Mouse (Mus musculus): ENCODE measurements at regions not wholly inside any gene's neighbourhood (a gene's known extent, or its start where the extent isn't known, plus 50 kb on each side); places are given as distances from the start of the nearest gene placed in this dataset.

GRCm38 (mm10) chr4:124265527-124265926 is 345.1 kb downstream of the 3100002H09Rik start:
- H3K36me3 ChIP-seq = no peaks in the 10 kb centered on the region
- H3K27ac ChIP-seq = no peak overlapping the region
- H3K4me2 ChIP-seq = no peak overlapping the region
- no peaks in the 10 kb centered on the region for H3K4me1 ChIP-seq
- peaks cover 7% of the 10 kb centered on the region; the same call in 1 of the 2 replicates for H3K27me3 ChIP-seq
- no peak for ATAC-seq (replicated peaks; ENCODE audit: low FRiP score)
- H3K9ac ChIP-seq = no peak overlapping the region
- WGBS = 86% methylated on average over 15 of the region's 15 CpGs
- H3K4me3 ChIP-seq (replicated peaks) = no peak overlapping the region
- no peaks in the 10 kb centered on the region for H3K9me3 ChIP-seq (replicated peaks)

GRCm38 (mm10) chr4:124257006-124257405 is 339.2 kb upstream of the 4930535I16Rik start:
- Histone ChIP-seq H3K4me3 (replicated peaks) (no peak overlapping the region), H3K4me2 (0 out of 2 replicates have a peak overlapping the region, but pooled peaks have one; percentile 23), H3K36me3 (no peaks in the 10 kb centered on the region), H3K27me3 (peaks cover 30% of the 10 kb centered on the region), H3K4me1 (peaks cover 15% of the 10 kb centered on the region), H3K9me3 (replicated peaks) (no peaks in the 10 kb centered on the region), H3K9ac (no peak overlapping the region), H3K27ac (no peak overlapping the region)
- ATAC-seq (replicated peaks; ENCODE audit: low FRiP score) = no peak
- WGBS = 9% methylated on average over 9 of the region's 9 CpGs

GRCm38 (mm10) chr4:124256515-124256914 is 338.7 kb upstream of the 4930535I16Rik start:
- Histone ChIP-seq H3K27ac (no peak overlapping the region), H3K4me1 (peaks cover 15% of the 10 kb centered on the region), H3K9ac (no peak overlapping the region), H3K4me2 (no peak overlapping the region), H3K4me3 (replicated peaks) (no peak overlapping the region), H3K9me3 (replicated peaks) (no peaks in the 10 kb centered on the region), H3K36me3 (no peaks in the 10 kb centered on the region), H3K27me3 (peaks cover 31% of the 10 kb centered on the region)
- WGBS = 69% methylated on average over 7 of the region's 7 CpGs
- no peak for ATAC-seq (replicated peaks; ENCODE audit: low FRiP score)

- WGBS = 59% methylated on average over 7 of the region's 7 CpGs
- Histone ChIP-seq H3K36me3 (no peaks in the 10 kb centered on the region), H3K27ac (no peak overlapping the region), H3K9me3 (replicated peaks) (no peaks in the 10 kb centered on the region), H3K4me3 (replicated peaks) (no peak overlapping the region), H3K27me3 (peaks cover 34% of the 10 kb centered on the region), H3K4me1 (peaks cover 15% of the 10 kb centered on the region), H3K4me2 (no peak overlapping the region), H3K9ac (no peak overlapping the region)
- no peak for ATAC-seq (replicated peaks; ENCODE audit: low FRiP score)
Measured at GRCm38 (mm10) chr4:124255183-124255543, 337.3 kb upstream of the 4930535I16Rik start.

- 0 out of 2 replicates have a peak overlapping the region, but pooled peaks have one; percentile 4 for H3K4me2 ChIP-seq
Measured at GRCm38 (mm10) chr4:124254446-124255182, 336.8 kb upstream of the 4930535I16Rik start.

GRCm38 (mm10) chr4:124241600-124241999 is 323.8 kb upstream of the 4930535I16Rik start:
- peak overlapping the region; percentile 17; the same call in 1 of the 2 replicates for H3K4me2 ChIP-seq

More at GRCm38 (mm10) chr4:124254446-124255182, 336.8 kb upstream of the 4930535I16Rik start:
- ATAC-seq (replicated peaks; ENCODE audit: low FRiP score) = no peak
- H3K36me3 ChIP-seq = no peaks in the 10 kb centered on the region
- H3K4me3 ChIP-seq (replicated peaks) = no peak overlapping the region
- no peak overlapping the region for H3K9ac ChIP-seq
- no peaks in the 10 kb centered on the region for H3K9me3 ChIP-seq (replicated peaks)
- H3K27ac ChIP-seq = no peak overlapping the region
- WGBS = 43% methylated on average over 22 of the region's 22 CpGs
- H3K27me3 ChIP-seq = peaks cover 34% of the 10 kb centered on the region
- H3K4me1 ChIP-seq = peaks cover 15% of the 10 kb centered on the region

GRCm38 (mm10) chr4:124236476-124236875 is 318.7 kb upstream of the 4930535I16Rik start:
- WGBS = 53% methylated on average over 16 of the region's 16 CpGs
- no peak for ATAC-seq (replicated peaks; ENCODE audit: low FRiP score)
- H3K4me1 ChIP-seq = 0 out of 2 replicates have a peak, but pooled peaks cover 3% of the 10 kb centered on the region
- no peaks in the 10 kb centered on the region for H3K36me3 ChIP-seq
- H3K9me3 ChIP-seq (replicated peaks) = no peaks in the 10 kb centered on the region
- H3K27me3 ChIP-seq = peaks cover 36% of the 10 kb centered on the region
- no peak overlapping the region for H3K4me3 ChIP-seq (replicated peaks)
- H3K27ac ChIP-seq = no peak overlapping the region
- H3K4me2 ChIP-seq = no peak overlapping the region
- H3K9ac ChIP-seq = no peak overlapping the region

More at GRCm38 (mm10) chr4:124241600-124241999, 323.8 kb upstream of the 4930535I16Rik start:
- WGBS = 21% methylated on average over 13 of the region's 13 CpGs
- Histone ChIP-seq H3K4me1 (peaks cover 10% of the 10 kb centered on the region; the same call in 1 of the 2 replicates), H3K9me3 (replicated peaks) (no peaks in the 10 kb centered on the region), H3K4me3 (replicated peaks) (no peak overlapping the region), H3K27me3 (peaks cover 25% of the 10 kb centered on the region), H3K9ac (no peak overlapping the region), H3K27ac (no peak overlapping the region), H3K36me3 (no peaks in the 10 kb centered on the region)
- ATAC-seq (replicated peaks; ENCODE audit: low FRiP score) = no peak

GRCm38 (mm10) chr4:124228537-124228936 is 310.7 kb upstream of the 4930535I16Rik start:
- H3K27me3 ChIP-seq = peaks cover 51% of the 10 kb centered on the region
- H3K36me3 ChIP-seq = no peaks in the 10 kb centered on the region
- no peak overlapping the region for H3K9ac ChIP-seq
- no peak overlapping the region for H3K27ac ChIP-seq
- H3K4me2 ChIP-seq = peak overlapping the region; percentile 34
- no peak overlapping the region for H3K4me3 ChIP-seq (replicated peaks)
- no peaks in the 10 kb centered on the region for H3K9me3 ChIP-seq (replicated peaks)
- WGBS = 10% methylated on average over 17 of the region's 17 CpGs
- H3K4me1 ChIP-seq = peaks cover 10% of the 10 kb centered on the region
- peak; percentile 60; the same call in 1 of the 2 replicates for ATAC-seq (replicated peaks; ENCODE audit: low FRiP score)

- ATAC-seq (replicated peaks; ENCODE audit: low FRiP score) = no peak
- peaks cover 74% of the 10 kb centered on the region for H3K27me3 ChIP-seq
- no peak overlapping the region for H3K4me3 ChIP-seq (replicated peaks)
- 41% methylated on average over 15 of the region's 15 CpGs for WGBS
- H3K9me3 ChIP-seq (replicated peaks) = no peaks in the 10 kb centered on the region
- H3K9ac ChIP-seq = no peak overlapping the region
- H3K36me3 ChIP-seq = no peaks in the 10 kb centered on the region
- peaks cover 10% of the 10 kb centered on the region for H3K4me1 ChIP-seq
- no peak overlapping the region for H3K4me2 ChIP-seq
- no peak overlapping the region for H3K27ac ChIP-seq
Measured at GRCm38 (mm10) chr4:124223646-124224500, 306.1 kb upstream of the 4930535I16Rik start.

GRCm38 (mm10) chr4:124221736-124222135 is 303.9 kb upstream of the 4930535I16Rik start:
- Histone ChIP-seq H3K9me3 (replicated peaks) (no peaks in the 10 kb centered on the region), H3K27ac (no peak overlapping the region), H3K9ac (no peak overlapping the region), H3K4me3 (replicated peaks) (no peak overlapping the region), H3K4me2 (no peak overlapping the region), H3K36me3 (no peaks in the 10 kb centered on the region), H3K27me3 (peaks cover 60% of the 10 kb centered on the region), H3K4me1 (peaks cover 13% of the 10 kb centered on the region)
- ATAC-seq (replicated peaks; ENCODE audit: low FRiP score) = no peak
- WGBS = 90% methylated on average over 4 of the region's 4 CpGs

GRCm38 (mm10) chr4:124217206-124217605 is 299.4 kb upstream of the 4930535I16Rik start:
- peaks cover 8% of the 10 kb centered on the region for H3K4me1 ChIP-seq
- no peaks in the 10 kb centered on the region for H3K9me3 ChIP-seq (replicated peaks)
- H3K9ac ChIP-seq = no peak overlapping the region
- H3K27ac ChIP-seq = peak overlapping the region; percentile 24; the same call in 1 of the 2 replicates
- peaks cover 39% of the 10 kb centered on the region for H3K27me3 ChIP-seq
- WGBS = 46% methylated on average over 10 of the region's 10 CpGs
- ATAC-seq (replicated peaks; ENCODE audit: low FRiP score) = no peak
- H3K4me3 ChIP-seq (replicated peaks) = no peak overlapping the region
- peak overlapping the region; percentile 19; the same call in 1 of the 2 replicates for H3K4me2 ChIP-seq
- H3K36me3 ChIP-seq = no peaks in the 10 kb centered on the region

- no peak for ATAC-seq (replicated peaks; ENCODE audit: low FRiP score)
- 59% methylated on average over 5 of the region's 5 CpGs for WGBS
- H3K27ac ChIP-seq = no peak overlapping the region
Measured at GRCm38 (mm10) chr4:124216351-124216750, 298.5 kb upstream of the 4930535I16Rik start.

More at GRCm38 (mm10) chr4:124216351-124216750, 298.5 kb upstream of the 4930535I16Rik start:
- peaks cover 8% of the 10 kb centered on the region for H3K4me1 ChIP-seq
- H3K27me3 ChIP-seq = peaks cover 32% of the 10 kb centered on the region
- H3K4me3 ChIP-seq (replicated peaks) = no peak overlapping the region
- no peaks in the 10 kb centered on the region for H3K36me3 ChIP-seq
- H3K9me3 ChIP-seq (replicated peaks) = no peaks in the 10 kb centered on the region
- H3K4me2 ChIP-seq = no peak overlapping the region
- no peak overlapping the region for H3K9ac ChIP-seq
